Mouse (Mus musculus) kidney, postnatal 14 days (tissue): ENCODE data around the gene Cd63.

ENCODE experiments used
- DNase-seq: peaks from one replicate; pipeline ENCODE4 v3.0.0; 2022; ENCODE audit warnings: mixed read lengths

Cd63 gene

GRCm38 (mm10) chr10:128900698-128901097 lies at the start of gene Cd63:
TSS of gene Cd63 (plus strand) at chr10:128900989.
- DNase-seq: no peak

- DNase-seq: no peak
Observed at GRCm38 (mm10) chr10:128861176-128861575, 39.6 kb upstream of the Cd63 start.

- DNase-seq: no peak
Observed at GRCm38 (mm10) chr10:128866042-128866441, 34.7 kb upstream of the Cd63 start.

- DNase-seq: no peak
Observed at GRCm38 (mm10) chr10:128866518-128866917, 34.3 kb upstream of the Cd63 start.

- DNase-seq: no peak
Observed at GRCm38 (mm10) chr10:128870341-128870740, 30.4 kb upstream of the Cd63 start.

- no peak for DNase-seq
Observed at GRCm38 (mm10) chr10:128878291-128878690, 22.5 kb upstream of the Cd63 start.

- no peak for DNase-seq
Observed at GRCm38 (mm10) chr10:128878811-128879210, 22.0 kb upstream of the Cd63 start.

- peak; percentile 42 for DNase-seq
Observed at GRCm38 (mm10) chr10:128882067-128882466, 18.7 kb upstream of the Cd63 start.

GRCm38 (mm10) chr10:128888941-128889827 lies 11.6 kb upstream of the Cd63 start:
- no peak for DNase-seq

- DNase-seq: no peak
Observed at GRCm38 (mm10) chr10:128889846-128890245, 10.9 kb upstream of the Cd63 start.

GRCm38 (mm10) chr10:128890383-128891295 lies 10.2 kb upstream of the Cd63 start:
- no peak for DNase-seq

- peak; percentile 75 for DNase-seq
Observed at GRCm38 (mm10) chr10:128891296-128892094, 9.3 kb upstream of the Cd63 start, which contains the start of gene Gdf11. TSS of gene Gdf11 (minus strand) at chr10:128891718.

GRCm38 (mm10) chr10:128892246-128892645 lies 8.5 kb upstream of the Cd63 start:
- DNase-seq: no peak

GRCm38 (mm10) chr10:128895437-128895836 lies 5.4 kb upstream of the Cd63 start:
- DNase-seq: peak; percentile 92

- DNase-seq: peak; percentile 84
Observed at GRCm38 (mm10) chr10:128895952-128896693, 4.7 kb upstream of the Cd63 start.

GRCm38 (mm10) chr10:128896807-128897206 lies 4.0 kb upstream of the Cd63 start:
- DNase-seq: no peak

GRCm38 (mm10) chr10:128897501-128897900 lies 3.3 kb upstream of the Cd63 start:
- DNase-seq: no peak

GRCm38 (mm10) chr10:128899759-128900490 lies 864 bp upstream of the Cd63 start:
- DNase-seq: peak; percentile 78

GRCm38 (mm10) chr10:128901409-128901808 lies 620 bp downstream of the Cd63 start:
- no peak for DNase-seq

- peak; percentile 69 for DNase-seq
Observed at GRCm38 (mm10) chr10:128902409-128902988, 1.7 kb downstream of the Cd63 start.

GRCm38 (mm10) chr10:128904812-128905211 lies 4.0 kb downstream of the Cd63 start:
- peak; percentile 56 for DNase-seq
